Mouse (Mus musculus) megakaryocyte, embryonic 14.5 days (primary cell): ENCODE results near the gene Ppp1r12b. TPM values are rescaled to one million over a fixed set of nuclear protein-coding genes. Genes with fewer than 3 reads are reported as not detected.
A peak's percentile ranks its signal among the peaks of the same experiment; 100 is the strongest.

Experiments
- H3K27me3 ChIP-seq: replicated peaks from 2 replicates; pipeline ENCODE3; 2012; ENCODE audit warnings: inconsistent platforms
- H3K36me3 ChIP-seq: replicated peaks from 2 replicates; pipeline ENCODE3; 2012; ENCODE audit warnings: low read length, inconsistent platforms, mixed read lengths
- H3K4me1 ChIP-seq: 2 replicates; pipeline ENCODE4 v1.6.1; 2012; ENCODE audit warnings: inconsistent platforms
- H3K4me3 ChIP-seq: replicated peaks from 2 replicates; pipeline ENCODE3; 2012; ENCODE audit warnings: moderate library complexity, mild to moderate bottlenecking, inconsistent platforms
- H3K9me3 ChIP-seq: 2 replicates; pipeline ENCODE4 v1.6.1; 2012; ENCODE audit warnings: inconsistent platforms
- FLI1 ChIP-seq: IDR thresholded peaks from 2 replicates; pipeline ENCODE4 v1.6.1; 2012; ENCODE audit warnings: low read length, inconsistent platforms, mixed read lengths
- GATA1 ChIP-seq: IDR thresholded peaks from 3 replicates; pipeline ENCODE4 v1.6.1; 2012; ENCODE audit warnings: mixed read lengths, low read length, inconsistent platforms, borderline replicate concordance
- polyA plus RNA-seq: library from polyadenylated mRNA; stranded (reverse); fragments of >175 nt; gene quantifications from 2 replicates; pipeline ENCODE4 v1.2.3, GENCODE M21; 2012; ENCODE audit warnings: low replicate concordance; ENCODE audit not compliant: insufficient read depth

The Ppp1r12b gene
- polyA plus RNA-seq, 1 experiment: 0.60 TPM

GRCm38 (mm10) chr1:134715092-134715491, 240.7 kb downstream of the Ppp1r12b start:
- Histone ChIP-seq H3K9me3 (no peaks in the 10 kb centered on the region), H3K4me1 (peaks cover 21% of the 10 kb centered on the region), H3K36me3 (no peaks in the 10 kb centered on the region), H3K4me3 (no peak overlapping the region), H3K27me3 (peaks cover 86% of the 10 kb centered on the region)
- TF ChIP-seq FLI1 (no peak), GATA1 (no peak)

GRCm38 (mm10) chr1:134714166-134714565, 241.6 kb downstream of the Ppp1r12b start:
- H3K9me3 ChIP-seq: no peaks in the 10 kb centered on the region
- H3K4me1 ChIP-seq: peaks cover 16% of the 10 kb centered on the region
- H3K27me3 ChIP-seq: peaks cover 86% of the 10 kb centered on the region
- TF ChIP-seq GATA1 (no peak), FLI1 (no peak)
- H3K4me3 ChIP-seq: no peak overlapping the region
- no peaks in the 10 kb centered on the region for H3K36me3 ChIP-seq

- Histone ChIP-seq H3K4me1 (peaks cover 16% of the 10 kb centered on the region), H3K4me3 (no peak overlapping the region), H3K36me3 (no peaks in the 10 kb centered on the region), H3K27me3 (peaks cover 87% of the 10 kb centered on the region), H3K9me3 (no peaks in the 10 kb centered on the region)
- no peak for TF ChIP-seq FLI1
- no peak for TF ChIP-seq GATA1
Measured at GRCm38 (mm10) chr1:134713421-134713969, 242.2 kb downstream of the Ppp1r12b start.

GRCm38 (mm10) chr1:134712781-134713299, 242.9 kb downstream of the Ppp1r12b start:
- Histone ChIP-seq H3K27me3 (peaks cover 87% of the 10 kb centered on the region), H3K4me3 (no peak overlapping the region), H3K9me3 (no peaks in the 10 kb centered on the region), H3K4me1 (peaks cover 18% of the 10 kb centered on the region), H3K36me3 (no peaks in the 10 kb centered on the region)
- TF ChIP-seq FLI1 (no peak), GATA1 (no peak)

GRCm38 (mm10) chr1:134711653-134712052, 244.1 kb downstream of the Ppp1r12b start:
- Histone ChIP-seq H3K9me3 (no peaks in the 10 kb centered on the region), H3K4me1 (peaks cover 18% of the 10 kb centered on the region), H3K27me3 (peaks cover 90% of the 10 kb centered on the region), H3K36me3 (no peaks in the 10 kb centered on the region), H3K4me3 (no peak overlapping the region)
- no peak for TF ChIP-seq FLI1
- no peak for TF ChIP-seq GATA1

- no peaks in the 10 kb centered on the region for H3K36me3 ChIP-seq
- peaks cover 18% of the 10 kb centered on the region for H3K4me1 ChIP-seq
- no peaks in the 10 kb centered on the region for H3K9me3 ChIP-seq
- no peak for TF ChIP-seq GATA1
- TF ChIP-seq FLI1: no peak
- peaks cover 92% of the 10 kb centered on the region for H3K27me3 ChIP-seq
- H3K4me3 ChIP-seq: no peak overlapping the region
Measured at GRCm38 (mm10) chr1:134711061-134711460, 244.7 kb downstream of the Ppp1r12b start.

- H3K9me3 ChIP-seq: no peaks in the 10 kb centered on the region
- no peaks in the 10 kb centered on the region for H3K36me3 ChIP-seq
- H3K4me3 ChIP-seq: peak overlapping the region; percentile 82
- no peak for TF ChIP-seq FLI1
- no peak for TF ChIP-seq GATA1
- H3K27me3 ChIP-seq: peaks cover 95% of the 10 kb centered on the region
- peaks cover 23% of the 10 kb centered on the region for H3K4me1 ChIP-seq
Measured at GRCm38 (mm10) chr1:134709411-134710306, 246.1 kb downstream of the Ppp1r12b start.

GRCm38 (mm10) chr1:134708801-134709385, 246.8 kb downstream of the Ppp1r12b start:
- peaks cover 97% of the 10 kb centered on the region for H3K27me3 ChIP-seq
- peak overlapping the region; percentile 82 for H3K4me3 ChIP-seq
- H3K9me3 ChIP-seq: no peaks in the 10 kb centered on the region
- H3K4me1 ChIP-seq: peaks cover 24% of the 10 kb centered on the region
- no peaks in the 10 kb centered on the region for H3K36me3 ChIP-seq
- TF ChIP-seq GATA1 (no peak), FLI1 (no peak)

GRCm38 (mm10) chr1:134708274-134708673, 247.5 kb downstream of the Ppp1r12b start:
- peaks cover 94% of the 10 kb centered on the region for H3K27me3 ChIP-seq
- no peaks in the 10 kb centered on the region for H3K9me3 ChIP-seq
- H3K36me3 ChIP-seq: no peaks in the 10 kb centered on the region
- H3K4me3 ChIP-seq: no peak overlapping the region
- TF ChIP-seq GATA1 (no peak), FLI1 (no peak)
- peaks cover 24% of the 10 kb centered on the region for H3K4me1 ChIP-seq
